Mouse (Mus musculus): ENCODE measurements around the gene Lhfp. TPM values are rescaled to one million over a fixed set of nuclear protein-coding genes. Genes with fewer than 3 reads are reported as not detected.

Gene Lhfp
- polyA plus RNA-seq, 1 experiment, result 288 TPM

- H3K4me1 ChIP-seq (ENCODE audit: control insufficient read depth, insufficient read depth, low read length), result no peaks in the 10 kb centered on the region; the same call in 1 of the 2 replicates
- H3K4me3 ChIP-seq (replicated peaks; ENCODE audit: extremely low read depth, low read depth, low read length), result no peak overlapping the region
- 71% methylated on average over 5 of the region's 5 CpGs for WGBS
- no peak for TF ChIP-seq POLR2A (IDR thresholded peaks at IDR 0.05; ENCODE audit: borderline replicate concordance, extremely low read depth, low read depth, low read length)
- TF ChIP-seq CTCF (IDR thresholded peaks at IDR 0.05; ENCODE audit: insufficient read depth, low read length), result no peak
- no peak for DNase-seq
Observed at GRCm38 (mm10) chr3:53083717-53084116, 42.4 kb downstream of the Lhfp start.

- TF ChIP-seq POLR2A (IDR thresholded peaks at IDR 0.05; ENCODE audit: borderline replicate concordance, extremely low read depth, low read depth, low read length) (no peak), CTCF (IDR thresholded peaks at IDR 0.05; ENCODE audit: insufficient read depth, low read length) (no peak)
- whole genome bisulfite sequencing, result 86% methylated on average over 8 of the region's 8 CpGs
- no peak for DNase-seq
- H3K4me1 ChIP-seq (ENCODE audit: control insufficient read depth, insufficient read depth, low read length), result no peaks in the 10 kb centered on the region; the same call in 1 of the 2 replicates
- H3K4me3 ChIP-seq (replicated peaks; ENCODE audit: extremely low read depth, low read depth, low read length), result no peak overlapping the region
Observed at GRCm38 (mm10) chr3:53084806-53085205, 43.5 kb downstream of the Lhfp start.

DNA sequence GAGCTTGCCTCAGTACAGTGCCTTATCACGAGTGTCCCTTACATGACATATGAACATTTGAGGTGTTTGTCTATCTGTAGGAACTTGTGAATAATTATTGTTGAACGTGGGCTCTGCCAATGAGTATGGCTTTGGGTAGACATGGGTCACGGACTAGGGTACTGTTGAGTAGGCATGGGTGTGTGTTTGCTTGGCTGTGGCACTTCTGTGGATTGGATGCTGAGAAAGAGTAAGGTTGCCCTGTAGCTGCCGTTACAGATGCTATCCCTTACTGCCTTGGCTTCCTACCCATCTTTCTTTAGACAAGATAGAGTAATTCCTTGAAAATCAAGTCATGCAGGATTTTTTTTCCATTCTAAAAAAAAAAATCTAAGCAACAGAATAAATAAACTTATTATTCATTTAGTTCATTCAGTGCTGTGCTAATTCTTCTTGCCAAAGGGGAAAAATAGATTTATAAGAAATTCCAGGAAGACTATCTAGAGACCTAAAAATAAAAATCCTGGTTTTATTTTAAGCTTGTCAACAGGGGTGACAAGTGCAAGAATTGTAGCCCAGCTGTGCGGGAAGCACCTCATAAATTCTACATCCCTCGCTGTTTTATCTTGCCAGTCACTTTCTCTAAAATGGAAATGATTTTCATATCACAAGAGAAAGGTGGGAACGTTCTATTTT lies 45.3 kb downstream of the Lhfp start:
- no peak overlapping the region for H3K4me3 ChIP-seq (replicated peaks; ENCODE audit: extremely low read depth, low read depth, low read length)
- WGBS, result 63% methylated on average over 7 of the region's 7 CpGs
- DNase-seq, result no peak
- no peaks in the 10 kb centered on the region; the same call in 1 of the 2 replicates for H3K4me1 ChIP-seq (ENCODE audit: control insufficient read depth, insufficient read depth, low read length)
- TF ChIP-seq CTCF (IDR thresholded peaks at IDR 0.05; ENCODE audit: insufficient read depth, low read length) (no peak), POLR2A (IDR thresholded peaks at IDR 0.05; ENCODE audit: borderline replicate concordance, extremely low read depth, low read depth, low read length) (no peak)

- 60% methylated on average over 8 of the region's 8 CpGs for WGBS
- TF ChIP-seq CTCF (IDR thresholded peaks at IDR 0.05; ENCODE audit: insufficient read depth, low read length) (no peak), POLR2A (IDR thresholded peaks at IDR 0.05; ENCODE audit: borderline replicate concordance, extremely low read depth, low read depth, low read length) (no peak)
- no peak for DNase-seq
- Histone ChIP-seq H3K4me3 (replicated peaks; ENCODE audit: extremely low read depth, low read depth, low read length) (no peak overlapping the region), H3K4me1 (ENCODE audit: control insufficient read depth, insufficient read depth, low read length) (no peaks in the 10 kb centered on the region; the same call in 1 of the 2 replicates)
Observed at GRCm38 (mm10) chr3:53087156-53087805, 46.0 kb downstream of the Lhfp start.

GRCm38 (mm10) chr3:53089921-53090320 lies 48.6 kb downstream of the Lhfp start:
- Histone ChIP-seq H3K4me1 (ENCODE audit: control insufficient read depth, insufficient read depth, low read length) (no peaks in the 10 kb centered on the region; the same call in 1 of the 2 replicates), H3K4me3 (replicated peaks; ENCODE audit: extremely low read depth, low read depth, low read length) (no peak overlapping the region)
- TF ChIP-seq CTCF (IDR thresholded peaks at IDR 0.05; ENCODE audit: insufficient read depth, low read length) (no peak), POLR2A (IDR thresholded peaks at IDR 0.05; ENCODE audit: borderline replicate concordance, extremely low read depth, low read depth, low read length) (no peak)
- WGBS, result 89% methylated on average over 2 of the region's 2 CpGs
- no peak for DNase-seq

DNA sequence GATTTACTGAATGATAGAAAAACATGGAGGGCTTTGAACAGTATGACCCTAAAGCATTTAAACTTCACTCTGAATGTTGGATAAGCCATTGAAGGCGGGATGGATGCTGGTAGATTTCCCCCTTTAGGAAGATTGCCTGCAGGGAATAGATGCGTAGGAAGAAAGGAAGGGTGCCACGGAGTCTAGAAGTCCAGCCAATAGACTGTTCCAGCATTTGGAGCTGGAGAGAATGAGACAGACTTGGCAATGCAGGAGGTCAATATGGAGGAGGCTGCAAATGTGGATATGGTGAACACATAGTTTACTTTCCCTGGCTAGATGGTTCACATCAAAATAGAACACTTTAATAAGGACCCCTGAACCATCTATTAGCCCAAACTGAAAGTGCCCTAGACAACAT lies 58.9 kb downstream of the Lhfp start:
- TF ChIP-seq CTCF (IDR thresholded peaks at IDR 0.05; ENCODE audit: insufficient read depth, low read length) (no peak), POLR2A (IDR thresholded peaks at IDR 0.05; ENCODE audit: borderline replicate concordance, extremely low read depth, low read depth, low read length) (no peak)
- H3K4me1 ChIP-seq (ENCODE audit: control insufficient read depth, insufficient read depth, low read length), result peaks cover 12% of the 10 kb centered on the region
- no peak overlapping the region for H3K4me3 ChIP-seq (replicated peaks; ENCODE audit: extremely low read depth, low read depth, low read length)
- WGBS, result 79% methylated on average over 3 of the region's 3 CpGs
- no peak for DNase-seq

GRCm38 (mm10) chr3:53100803-53101202 lies 59.5 kb downstream of the Lhfp start:
- peaks cover 12% of the 10 kb centered on the region for H3K4me1 ChIP-seq (ENCODE audit: control insufficient read depth, insufficient read depth, low read length)
- TF ChIP-seq CTCF (IDR thresholded peaks at IDR 0.05; ENCODE audit: insufficient read depth, low read length) (no peak), POLR2A (IDR thresholded peaks at IDR 0.05; ENCODE audit: borderline replicate concordance, extremely low read depth, low read depth, low read length) (no peak)
- DNase-seq, result no peak
- 72% methylated on average over 6 of the region's 6 CpGs for WGBS
- no peak overlapping the region for H3K4me3 ChIP-seq (replicated peaks; ENCODE audit: extremely low read depth, low read depth, low read length)

- DNase-seq, result no peak
- Histone ChIP-seq H3K4me1 (ENCODE audit: control insufficient read depth, insufficient read depth, low read length) (peaks cover 12% of the 10 kb centered on the region), H3K4me3 (replicated peaks; ENCODE audit: extremely low read depth, low read depth, low read length) (no peak overlapping the region)
- TF ChIP-seq POLR2A (IDR thresholded peaks at IDR 0.05; ENCODE audit: borderline replicate concordance, extremely low read depth, low read depth, low read length) (no peak), CTCF (IDR thresholded peaks at IDR 0.05; ENCODE audit: insufficient read depth, low read length) (no peak)
- 62% methylated on average over 6 of the region's 6 CpGs for whole genome bisulfite sequencing
Observed at GRCm38 (mm10) chr3:53101711-53102110, 60.4 kb downstream of the Lhfp start.

- DNase-seq, result no peak
- TF ChIP-seq CTCF (IDR thresholded peaks at IDR 0.05; ENCODE audit: insufficient read depth, low read length) (no peak), POLR2A (IDR thresholded peaks at IDR 0.05; ENCODE audit: borderline replicate concordance, extremely low read depth, low read depth, low read length) (no peak)
- WGBS, result 34% methylated on average over 5 of the region's 5 CpGs
- H3K4me3 ChIP-seq (replicated peaks; ENCODE audit: extremely low read depth, low read depth, low read length), result no peak overlapping the region
- H3K4me1 ChIP-seq (ENCODE audit: control insufficient read depth, insufficient read depth, low read length), result peaks cover 12% of the 10 kb centered on the region
Observed at GRCm38 (mm10) chr3:53102131-53102756, 60.9 kb downstream of the Lhfp start.

Data from lung, adult 2 months (tissue).